ENCODE assay signal across 31 mouse cellular contexts in genomic region chr2:103955714-103956113, GRCm38 (mm10). TPM values are rescaled to one million over a fixed set of nuclear protein-coding genes. Genes with fewer than 3 reads are reported as not detected.
A peak's percentile ranks its signal among the peaks of the same experiment; 100 is the strongest.
DNase-seq lines count a peak whose midpoint lies in the region; ATAC-seq and TF ChIP-seq lines count a peak whose summit lies in the region.
"Had no signal": no experiment of that assay in that cellular context is flagged by ENCODE, and none has a peak within 500 bp of the region (broad histone marks: within the 10 kb centered on the region; RNA-seq: fewer than 3 reads in every experiment).

No protein-coding gene starts in this region.

- no peak for DNase-seq in kidney, postnatal 14 days
- DNase-seq in layer of hippocampus, adult 2 months (ENCODE audit: low spot score in 2 of 2): no peak
- no peak for DNase-seq in forebrain, postnatal 0 days
- DNase-seq: adrenal gland, adult 8-10 months; B cell, adult 2 months; cerebellum, adult 11-12 months; cerebellum, postnatal 10 days; gastrocnemius, postnatal 10 days; heart, postnatal 36 days; kidney, adult 11 months; kidney, postnatal 36 days; lung, embryonic 14.5 days; lung, postnatal 36 days; right cerebral cortex, postnatal 4 days; thymus, adult 18-20 months; thymus, postnatal 36 days had no signal

- no peaks in the 10 kb centered on the region for H3K27me3 ChIP-seq in liver, embryonic 15.5 days
- no peaks in the 10 kb centered on the region for H3K27me3 ChIP-seq in megakaryocyte, embryonic 14.5 days (replicated peaks)
- H3K27me3 ChIP-seq in forebrain, postnatal 0 days (ENCODE audit: insufficient read depth, low read length): no peaks in the 10 kb centered on the region
- H3K27me3 ChIP-seq: embryonic facial prominence, embryonic 13.5 days; hindbrain, embryonic 13.5 days; limb, embryonic 13.5 days had no signal

- no peak for TF ChIP-seq POLR2A in bone marrow, adult 2 months (IDR thresholded peaks at IDR 0.05; ENCODE audit: borderline replicate concordance, control insufficient read depth, low read depth, low read length)

- no peak for TF ChIP-seq CTCF in bone marrow, adult 2 months (IDR thresholded peaks at IDR 0.05; ENCODE audit: control insufficient read depth, insufficient read depth, low read length)
- no peak for TF ChIP-seq CTCF in layer of hippocampus, adult 2 months (conservative IDR thresholded peaks at IDR 0.05)
- TF ChIP-seq CTCF in forebrain, postnatal 0 days (IDR thresholded peaks at IDR 0.05; ENCODE audit: low read depth): no peak

- 32% methylated on average over 3 of the region's 3 CpGs for WGBS in bone marrow, adult 2 months
- 41% methylated on average over 3 of the region's 3 CpGs for WGBS in liver, embryonic 15.5 days (ENCODE audit: insufficient replicate concordance)
- 91% methylated on average over 3 of the region's 3 CpGs for WGBS in forebrain, postnatal 0 days

- 0 out of 2 replicates have a peak, but pooled peaks cover under 1% of the 10 kb centered on the region for H3K36me3 ChIP-seq in liver, embryonic 15.5 days (replicated peaks)
- no peaks in the 10 kb centered on the region for H3K36me3 ChIP-seq in megakaryocyte, embryonic 14.5 days (replicated peaks; ENCODE audit: low read length)
- no peaks in the 10 kb centered on the region for H3K36me3 ChIP-seq in forebrain, postnatal 0 days (ENCODE audit: insufficient read depth)
- H3K36me3 ChIP-seq: embryonic facial prominence, embryonic 13.5 days; forebrain, embryonic 10.5 days; heart, embryonic 10.5 days; heart, embryonic 15.5 days; hindbrain, embryonic 13.5 days; kidney, embryonic 15.5 days; limb, embryonic 13.5 days; midbrain, embryonic 10.5 days had no signal

- H3K9ac ChIP-seq in liver, embryonic 15.5 days: peak overlapping the region; percentile 78
- no peak overlapping the region for H3K9ac ChIP-seq in forebrain, postnatal 0 days
- H3K9ac ChIP-seq: embryonic facial prominence, embryonic 13.5 days; heart, embryonic 15.5 days; hindbrain, embryonic 13.5 days; kidney, embryonic 15.5 days; limb, embryonic 13.5 days; lung, embryonic 14.5 days had no signal

- H3K4me2 ChIP-seq in liver, embryonic 15.5 days: 0 out of 2 replicates have a peak overlapping the region, but pooled peaks have one; percentile 1
- H3K4me2 ChIP-seq in forebrain, postnatal 0 days (ENCODE audit: low read depth): no peak overlapping the region
- H3K4me2 ChIP-seq: embryonic facial prominence, embryonic 13.5 days; heart, embryonic 15.5 days; hindbrain, embryonic 13.5 days; kidney, embryonic 15.5 days; limb, embryonic 13.5 days; lung, embryonic 14.5 days had no signal

- peaks cover 11% of the 10 kb centered on the region for H3K4me1 ChIP-seq in bone marrow, adult 2 months (ENCODE audit: control insufficient read depth, insufficient read depth, low read length)
- H3K4me1 ChIP-seq in liver, embryonic 15.5 days (replicated peaks): peaks cover 45% of the 10 kb centered on the region
- H3K4me1 ChIP-seq in megakaryocyte, embryonic 14.5 days: peaks cover 98% of the 10 kb centered on the region
- no peaks in the 10 kb centered on the region for H3K4me1 ChIP-seq in forebrain, postnatal 0 days (ENCODE audit: insufficient read depth)
- H3K4me1 ChIP-seq: embryonic facial prominence, embryonic 13.5 days; forebrain, embryonic 10.5 days; hindbrain, embryonic 13.5 days; kidney, embryonic 15.5 days; limb, embryonic 13.5 days; midbrain, embryonic 10.5 days had no signal

- peak overlapping the region; percentile 16; the same call in 1 of the 2 replicates for H3K27ac ChIP-seq in bone marrow, adult 2 months (ENCODE audit: control insufficient read depth, insufficient read depth, low read depth, low read length, poor library complexity)
- peak overlapping the region; percentile 98 for H3K27ac ChIP-seq in liver, embryonic 15.5 days (replicated peaks)
- H3K27ac ChIP-seq in layer of hippocampus, adult 2 months: no peak overlapping the region
- H3K27ac ChIP-seq in forebrain, postnatal 0 days (ENCODE audit: low read depth, low read length): no peak overlapping the region
- H3K27ac ChIP-seq: embryonic facial prominence, embryonic 13.5 days; forebrain, embryonic 10.5 days; heart, embryonic 10.5 days; heart, embryonic 15.5 days; hindbrain, embryonic 13.5 days; kidney, embryonic 15.5 days; limb, embryonic 13.5 days; midbrain, embryonic 10.5 days; stomach, postnatal 0 days had no signal

- H3K9me3 ChIP-seq in liver, embryonic 15.5 days (replicated peaks): no peaks in the 10 kb centered on the region
- no peaks in the 10 kb centered on the region for H3K9me3 ChIP-seq in megakaryocyte, embryonic 14.5 days
- no peaks in the 10 kb centered on the region for H3K9me3 ChIP-seq in forebrain, postnatal 0 days (ENCODE audit: low read length)
- H3K9me3 ChIP-seq: embryonic facial prominence, embryonic 13.5 days; forebrain, embryonic 10.5 days; heart, embryonic 10.5 days; heart, embryonic 15.5 days; hindbrain, embryonic 13.5 days; kidney, embryonic 15.5 days; limb, embryonic 13.5 days; midbrain, embryonic 10.5 days had no signal

- peak; percentile 60 for ATAC-seq in granulocyte monocyte progenitor cell, adult 5-6 weeks (replicated peaks; ENCODE audit: poor library complexity, severe bottlenecking)
- no peak for ATAC-seq in liver, embryonic 15.5 days (ENCODE audit: insufficient read depth)
- no peak for ATAC-seq in forebrain, postnatal 0 days
- ATAC-seq: forebrain, embryonic 16.5 days; midbrain, embryonic 16.5 days had no signal

- no peak overlapping the region for H3K4me3 ChIP-seq in bone marrow, adult 2 months (replicated peaks; ENCODE audit: control insufficient read depth, low read depth, low read length)
- H3K4me3 ChIP-seq in liver, embryonic 15.5 days (replicated peaks): no peak overlapping the region
- peak overlapping the region; percentile 46 for H3K4me3 ChIP-seq in megakaryocyte, embryonic 14.5 days (replicated peaks)
- no peak overlapping the region for H3K4me3 ChIP-seq in layer of hippocampus, adult 2 months
- no peak overlapping the region for H3K4me3 ChIP-seq in forebrain, postnatal 0 days (ENCODE audit: low read depth, low read length)
- H3K4me3 ChIP-seq: embryonic facial prominence, embryonic 13.5 days; forebrain, embryonic 10.5 days; heart, embryonic 10.5 days; heart, embryonic 15.5 days; hindbrain, embryonic 13.5 days; kidney, embryonic 15.5 days; limb, embryonic 13.5 days; midbrain, embryonic 10.5 days had no signal

RNA-seq across cellular contexts. Expression of gene Lmo2, which starts 2.1 kb away (rescaled TPM):
- polyA plus RNA-seq in bone marrow, adult 2 months (2011; ENCODE audit: insufficient read depth, insufficient read length, low replicate concordance, missing spikeins): 110 and 144 TPM in 2 replicates
- 334 and 343 TPM in 2 replicates for total RNA-seq in granulocyte monocyte progenitor cell, adult 5-6 weeks (2014; fragmentation: Nextera tagmentation)
- 231 and 233 TPM in 2 replicates for total RNA-seq in granulocyte monocyte progenitor cell, adult 5-6 weeks (2017)
- polyA plus RNA-seq in liver, embryonic 15.5 days (2015; fragmentation: Nextera tagmentation; extraction: Ambion mirVana): 148 and 156 TPM in 2 replicates
- polyA plus RNA-seq in megakaryocyte, embryonic 14.5 days (2012; ENCODE audit: insufficient read depth, low replicate concordance): 436 and 585 TPM in 2 replicates
- total RNA-seq in layer of hippocampus, adult 2 months (2021): 10 to 100 TPM; 20.3 to 22.1 TPM
- 19.9 and 23.8 TPM in 2 replicates for total RNA-seq in forebrain, postnatal 0 days (2014; rRNA removed)
- polyA plus RNA-seq in forebrain, postnatal 0 days (2015; fragmentation: Nextera tagmentation; extraction: Ambion mirVana): 26.9 and 27.8 TPM in 2 replicates

Comparison
In these comparisons a context has a peak if more than half of its experiments do, and no peak if none do; other contexts are left out.
1. H3K27ac ChIP-seq: peak in bone marrow, adult 2 months (single experiment) and liver, embryonic 15.5 days (single experiment); none in layer of hippocampus, adult 2 months (single experiment) and forebrain, postnatal 0 days (single experiment).